Mouse (Mus musculus): Measurements from ENCODE around the gene Snx22. TPM values are rescaled to one million over a fixed set of nuclear protein-coding genes. Genes with fewer than 3 reads are reported as not detected.

Snx22 gene
- polyA plus RNA-seq, 1 experiment from 2014 or later, result 2.7 TPM

- no peak overlapping the region for H3K9ac ChIP-seq (ENCODE audit: low read depth, low read length)
- DNase-seq (ENCODE audit: low spot score) (no peak), ATAC-seq (ENCODE audit: low FRiP score) (no peak)
- no peak overlapping the region for H3K4me2 ChIP-seq (replicated peaks; ENCODE audit: low read depth, low read length)
- H3K36me3 ChIP-seq (ENCODE audit: control insufficient read depth, insufficient read depth, low read length), result no peaks in the 10 kb centered on the region
- no peaks in the 10 kb centered on the region for H3K27me3 ChIP-seq (ENCODE audit: control insufficient read depth, insufficient read depth, low read length)
- H3K4me1 ChIP-seq (replicated peaks; ENCODE audit: control insufficient read depth, insufficient read depth, low read length), result no peaks in the 10 kb centered on the region
- no peaks in the 10 kb centered on the region for H3K9me3 ChIP-seq (ENCODE audit: control insufficient read depth, low read length)
- no peak overlapping the region for H3K27ac ChIP-seq (ENCODE audit: low read depth, low read length)
- H3K4me3 ChIP-seq (ENCODE audit: low read depth, low read length), result no peak overlapping the region
- WGBS, result 71% methylated on average over 6 of the region's 6 CpGs
Measured at GRCm38 (mm10) chr9:66049931-66050601, 19.5 kb downstream of the Snx22 start.

GRCm38 (mm10) chr9:66043241-66043640, 26.3 kb downstream of the Snx22 start:
- ATAC-seq (ENCODE audit: low FRiP score), result no peak

DNA sequence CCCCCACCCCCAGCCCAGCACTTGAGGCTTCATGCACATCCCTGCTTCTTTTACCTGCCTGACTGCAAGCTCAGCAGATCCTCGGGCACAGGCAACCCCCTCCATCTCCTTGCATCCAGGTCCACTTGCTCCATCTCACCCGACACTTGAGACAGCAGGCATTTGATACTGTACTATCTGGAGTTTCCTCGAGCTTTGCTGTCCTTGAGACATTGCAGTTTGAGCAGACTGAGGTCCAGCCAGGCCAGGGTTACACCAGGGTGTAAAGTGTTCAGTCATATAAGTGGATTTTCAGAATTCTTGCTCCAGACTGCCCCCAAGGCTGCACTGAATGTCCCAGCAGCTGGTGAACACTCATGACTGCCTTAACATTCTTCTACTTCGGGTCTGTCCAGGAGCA, 27.2 kb downstream of the Snx22 start:
- WGBS, result 90% methylated on average over 4 of the region's 4 CpGs
- ATAC-seq (ENCODE audit: low FRiP score), result no peak
- H3K4me1 ChIP-seq (replicated peaks; ENCODE audit: control insufficient read depth, insufficient read depth, low read length), result no peaks in the 10 kb centered on the region

More at GRCm38 (mm10) chr9:66043241-66043640, 26.3 kb downstream of the Snx22 start:
- Histone ChIP-seq H3K9ac (ENCODE audit: low read depth, low read length) (no peak overlapping the region), H3K4me1 (replicated peaks; ENCODE audit: control insufficient read depth, insufficient read depth, low read length) (no peaks in the 10 kb centered on the region), H3K4me2 (replicated peaks; ENCODE audit: low read depth, low read length) (no peak overlapping the region), H3K36me3 (ENCODE audit: control insufficient read depth, insufficient read depth, low read length) (no peaks in the 10 kb centered on the region), H3K4me3 (ENCODE audit: low read depth, low read length) (no peak overlapping the region), H3K9me3 (ENCODE audit: control insufficient read depth, low read length) (no peaks in the 10 kb centered on the region), H3K27ac (ENCODE audit: low read depth, low read length) (no peak overlapping the region), H3K27me3 (ENCODE audit: control insufficient read depth, insufficient read depth, low read length) (no peaks in the 10 kb centered on the region)
- no peak for DNase-seq (ENCODE audit: low spot score)
- WGBS, result 94% methylated on average over 3 of the region's 3 CpGs

GRCm38 (mm10) chr9:66040801-66041200, 28.7 kb downstream of the Snx22 start:
- H3K9ac ChIP-seq (ENCODE audit: low read depth, low read length), result no peak overlapping the region
- no peaks in the 10 kb centered on the region for H3K27me3 ChIP-seq (ENCODE audit: control insufficient read depth, insufficient read depth, low read length)
- H3K4me3 ChIP-seq (ENCODE audit: low read depth, low read length), result no peak overlapping the region
- H3K36me3 ChIP-seq (ENCODE audit: control insufficient read depth, insufficient read depth, low read length), result no peaks in the 10 kb centered on the region
- no peaks in the 10 kb centered on the region for H3K4me1 ChIP-seq (replicated peaks; ENCODE audit: control insufficient read depth, insufficient read depth, low read length)
- WGBS, result 86% methylated on average over 3 of the region's 3 CpGs
- ATAC-seq (ENCODE audit: low FRiP score) (no peak), DNase-seq (ENCODE audit: low spot score) (no peak)
- H3K27ac ChIP-seq (ENCODE audit: low read depth, low read length), result no peak overlapping the region
- H3K9me3 ChIP-seq (ENCODE audit: control insufficient read depth, low read length), result no peaks in the 10 kb centered on the region
- no peak overlapping the region for H3K4me2 ChIP-seq (replicated peaks; ENCODE audit: low read depth, low read length)

More for the DNA sequence above, 27.2 kb downstream of the Snx22 start:
- no peak for DNase-seq (ENCODE audit: low spot score)
- Histone ChIP-seq H3K36me3 (ENCODE audit: control insufficient read depth, insufficient read depth, low read length) (no peaks in the 10 kb centered on the region), H3K4me2 (replicated peaks; ENCODE audit: low read depth, low read length) (no peak overlapping the region), H3K9me3 (ENCODE audit: control insufficient read depth, low read length) (no peaks in the 10 kb centered on the region), H3K27ac (ENCODE audit: low read depth, low read length) (no peak overlapping the region), H3K4me3 (ENCODE audit: low read depth, low read length) (no peak overlapping the region), H3K27me3 (ENCODE audit: control insufficient read depth, insufficient read depth, low read length) (no peaks in the 10 kb centered on the region), H3K9ac (ENCODE audit: low read depth, low read length) (no peak overlapping the region)

- Histone ChIP-seq H3K27me3 (ENCODE audit: control insufficient read depth, insufficient read depth, low read length) (no peaks in the 10 kb centered on the region), H3K36me3 (ENCODE audit: control insufficient read depth, insufficient read depth, low read length) (no peaks in the 10 kb centered on the region), H3K4me2 (replicated peaks; ENCODE audit: low read depth, low read length) (no peak overlapping the region), H3K27ac (ENCODE audit: low read depth, low read length) (no peak overlapping the region), H3K4me3 (ENCODE audit: low read depth, low read length) (no peak overlapping the region), H3K4me1 (replicated peaks; ENCODE audit: control insufficient read depth, insufficient read depth, low read length) (no peaks in the 10 kb centered on the region), H3K9me3 (ENCODE audit: control insufficient read depth, low read length) (no peaks in the 10 kb centered on the region), H3K9ac (ENCODE audit: low read depth, low read length) (no peak overlapping the region)
- WGBS, result 82% methylated on average over 4 of the region's 4 CpGs
- no peak for ATAC-seq (ENCODE audit: low FRiP score)
- no peak for DNase-seq (ENCODE audit: low spot score)
Measured at GRCm38 (mm10) chr9:66039290-66039689, 30.2 kb downstream of the Snx22 start.

GRCm38 (mm10) chr9:66038581-66038980, 30.9 kb downstream of the Snx22 start:
- no peak overlapping the region for H3K4me3 ChIP-seq (ENCODE audit: low read depth, low read length)
- H3K4me2 ChIP-seq (replicated peaks; ENCODE audit: low read depth, low read length), result no peak overlapping the region
- H3K4me1 ChIP-seq (replicated peaks; ENCODE audit: control insufficient read depth, insufficient read depth, low read length), result no peaks in the 10 kb centered on the region
- H3K27ac ChIP-seq (ENCODE audit: low read depth, low read length), result no peak overlapping the region
- DNase-seq (ENCODE audit: low spot score), result no peak
- 97% methylated on average over 4 of the region's 4 CpGs for WGBS
- no peaks in the 10 kb centered on the region for H3K27me3 ChIP-seq (ENCODE audit: control insufficient read depth, insufficient read depth, low read length)
- no peak overlapping the region for H3K9ac ChIP-seq (ENCODE audit: low read depth, low read length)
- no peak for ATAC-seq (ENCODE audit: low FRiP score)
- no peaks in the 10 kb centered on the region for H3K9me3 ChIP-seq (ENCODE audit: control insufficient read depth, low read length)
- no peaks in the 10 kb centered on the region for H3K36me3 ChIP-seq (ENCODE audit: control insufficient read depth, insufficient read depth, low read length)

DNA sequence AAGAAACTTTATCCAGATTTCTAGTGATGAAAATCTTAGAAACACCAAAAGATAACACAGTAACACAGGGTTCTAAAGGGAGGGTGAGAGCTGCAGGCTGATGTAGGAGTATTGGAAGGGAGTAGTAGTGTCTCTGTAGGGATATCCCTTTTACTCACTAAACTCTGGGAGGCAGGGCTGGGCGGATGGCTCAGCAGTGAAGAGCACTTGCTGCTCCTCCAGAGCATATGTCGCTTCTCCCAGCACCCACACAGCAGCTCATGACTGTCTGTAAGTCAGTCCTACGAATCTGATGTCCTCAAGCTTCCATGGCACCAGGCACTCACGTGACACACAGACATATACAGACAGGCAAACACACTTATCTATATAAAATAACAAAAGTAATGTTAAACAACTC, 31.4 kb downstream of the Snx22 start:
- no peak overlapping the region for H3K27ac ChIP-seq (ENCODE audit: low read depth, low read length)
- ATAC-seq (ENCODE audit: low FRiP score), result no peak
- H3K4me2 ChIP-seq (replicated peaks; ENCODE audit: low read depth, low read length), result no peak overlapping the region
- H3K27me3 ChIP-seq (ENCODE audit: control insufficient read depth, insufficient read depth, low read length), result no peaks in the 10 kb centered on the region
- H3K4me3 ChIP-seq (ENCODE audit: low read depth, low read length), result no peak overlapping the region
- no peaks in the 10 kb centered on the region for H3K9me3 ChIP-seq (ENCODE audit: control insufficient read depth, low read length)
- 94% methylated on average over 4 of the region's 4 CpGs for WGBS
- no peak overlapping the region for H3K9ac ChIP-seq (ENCODE audit: low read depth, low read length)
- H3K36me3 ChIP-seq (ENCODE audit: control insufficient read depth, insufficient read depth, low read length), result no peaks in the 10 kb centered on the region
- DNase-seq (ENCODE audit: low spot score), result no peak
- no peaks in the 10 kb centered on the region for H3K4me1 ChIP-seq (replicated peaks; ENCODE audit: control insufficient read depth, insufficient read depth, low read length)

DNA sequence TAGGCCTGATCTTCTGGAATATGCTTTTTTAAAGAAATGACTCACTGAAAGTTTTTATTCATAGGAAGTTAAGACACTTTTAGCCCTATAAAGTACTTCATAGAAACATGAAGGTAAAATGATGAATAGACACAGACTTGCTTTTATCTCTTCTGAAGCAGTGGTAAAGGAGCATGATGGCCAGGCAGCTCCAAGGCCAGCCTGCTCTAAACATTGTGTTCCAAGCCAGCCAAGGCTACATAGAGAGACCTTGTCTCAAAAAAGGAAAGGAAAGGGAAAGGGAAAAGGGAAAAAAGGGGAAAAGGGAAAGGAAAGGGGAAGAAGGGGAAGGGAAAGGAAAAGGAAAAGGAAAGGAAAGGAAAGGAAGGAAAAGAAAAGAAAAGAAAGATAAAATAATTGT, 48.9 kb downstream of the Snx22 start:
- no peaks in the 10 kb centered on the region for H3K4me1 ChIP-seq (replicated peaks; ENCODE audit: control insufficient read depth, insufficient read depth, low read length)
- ATAC-seq (ENCODE audit: low FRiP score) (no peak), DNase-seq (ENCODE audit: low spot score) (no peak)
- H3K9ac ChIP-seq (ENCODE audit: low read depth, low read length), result no peak overlapping the region
- no peaks in the 10 kb centered on the region for H3K36me3 ChIP-seq (ENCODE audit: control insufficient read depth, insufficient read depth, low read length)
- H3K4me2 ChIP-seq (replicated peaks; ENCODE audit: low read depth, low read length), result no peak overlapping the region
- H3K27ac ChIP-seq (ENCODE audit: low read depth, low read length), result no peak overlapping the region
- H3K27me3 ChIP-seq (ENCODE audit: control insufficient read depth, insufficient read depth, low read length), result no peaks in the 10 kb centered on the region
- H3K9me3 ChIP-seq (ENCODE audit: control insufficient read depth, low read length), result no peaks in the 10 kb centered on the region
- no peak overlapping the region for H3K4me3 ChIP-seq (ENCODE audit: low read depth, low read length)

All from hindbrain, embryonic 11.5 days (tissue).